Mouse (Mus musculus): ENCODE measurements around the gene Mad2l2.
A peak's percentile ranks its signal among the peaks of the same experiment; 100 is the strongest.
"Not testable (repeated sequence)": the region's sequence is repeated elsewhere in the genome, so short reads cannot be mapped to it uniquely, and the experiment has no call there.

Gene Mad2l2

GRCm38 (mm10) chr4:148169586-148169985 lies 39.4 kb downstream of the Mad2l2 start:
- ATAC-seq (ENCODE audit: low TSS enrichment) = no peak

DNA sequence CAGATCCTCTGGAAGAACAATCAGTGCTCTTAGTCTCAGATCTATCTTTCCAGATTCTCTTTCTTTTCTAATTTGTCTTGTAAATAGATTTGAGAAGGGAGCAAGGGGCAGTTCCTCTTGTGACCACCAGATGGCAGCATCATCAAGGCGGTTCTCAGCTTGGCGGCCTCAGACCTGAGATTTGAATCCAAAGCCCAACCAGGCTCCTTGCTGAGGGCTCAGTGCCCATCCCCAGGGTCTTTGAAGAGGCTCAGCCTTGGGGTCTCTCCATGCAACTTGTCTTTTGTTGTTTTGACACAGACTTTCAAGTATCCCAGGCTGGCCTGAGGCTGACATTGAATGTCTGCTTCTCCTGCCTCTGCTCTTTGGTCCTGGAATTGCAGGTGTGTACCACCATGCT lies 40.7 kb downstream of the Mad2l2 start:
- no peak for ATAC-seq (ENCODE audit: low TSS enrichment)

DNA sequence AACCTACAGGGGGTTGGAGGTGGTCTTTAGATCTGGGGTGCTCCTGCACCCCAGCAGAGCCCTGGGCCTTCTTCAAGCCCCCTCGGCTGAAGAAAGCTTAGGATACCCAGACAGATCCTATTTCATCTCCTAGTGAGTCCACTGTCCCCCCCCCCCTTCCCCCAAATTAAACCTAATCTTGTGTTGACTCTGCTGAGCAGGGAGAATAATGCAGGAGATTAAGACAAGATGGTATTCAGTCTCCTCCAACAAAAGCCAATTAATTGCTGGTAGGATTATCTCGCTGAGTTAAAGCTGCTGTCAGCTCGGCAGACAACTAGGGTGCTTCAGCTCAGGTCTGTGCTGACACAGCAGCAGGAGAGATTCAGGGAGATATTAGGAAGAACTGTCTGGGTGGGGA lies 41.1 kb downstream of the Mad2l2 start:
- ATAC-seq (ENCODE audit: low TSS enrichment) = no peak

- peak; percentile 91 for ATAC-seq (ENCODE audit: low TSS enrichment)
Observed at GRCm38 (mm10) chr4:148173811-148174494, 43.8 kb downstream of the Mad2l2 start.

DNA sequence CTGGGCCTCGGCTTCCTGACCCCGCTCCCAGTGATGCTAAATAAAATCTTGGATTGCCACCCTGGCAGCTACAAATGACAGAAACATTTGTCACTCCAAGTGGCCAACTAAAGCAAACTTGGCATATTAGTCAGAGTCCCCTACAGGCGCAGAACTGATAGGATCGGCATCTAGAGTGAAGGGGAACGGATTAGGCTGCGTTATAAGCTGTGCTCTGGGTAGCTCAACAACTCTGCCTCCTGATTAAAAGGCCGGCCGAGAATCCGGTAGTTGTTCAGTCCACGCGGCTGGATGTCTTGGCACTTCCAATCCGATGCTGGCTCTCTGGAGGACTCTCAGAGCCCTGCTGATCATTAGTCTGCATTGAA lies 44.3 kb downstream of the Mad2l2 start:
- ATAC-seq (ENCODE audit: low TSS enrichment) = peak; percentile 26; the same call in 1 of the 2 replicates

DNA sequence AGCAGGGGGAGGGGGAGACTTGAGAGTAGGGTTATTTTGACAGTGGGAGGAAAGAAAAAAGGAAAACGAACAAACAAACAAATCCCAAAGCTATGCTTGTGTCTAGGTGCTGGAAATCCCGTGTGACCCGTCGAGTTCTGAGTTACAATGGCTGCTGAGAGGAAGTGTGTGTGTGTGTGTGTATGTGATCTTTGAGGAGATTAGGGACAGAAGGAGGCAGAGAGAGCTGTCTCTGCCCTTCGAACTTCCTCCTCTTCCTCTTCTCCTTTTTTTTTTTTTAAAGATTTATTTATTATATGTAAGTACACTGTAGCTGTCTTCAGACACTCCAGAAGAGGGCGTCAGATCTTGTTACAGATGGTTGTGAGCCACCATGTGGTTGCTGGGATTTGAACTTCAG lies 46.4 kb downstream of the Mad2l2 start:
- ATAC-seq (ENCODE audit: low TSS enrichment) = not testable (repeated sequence)

DNA sequence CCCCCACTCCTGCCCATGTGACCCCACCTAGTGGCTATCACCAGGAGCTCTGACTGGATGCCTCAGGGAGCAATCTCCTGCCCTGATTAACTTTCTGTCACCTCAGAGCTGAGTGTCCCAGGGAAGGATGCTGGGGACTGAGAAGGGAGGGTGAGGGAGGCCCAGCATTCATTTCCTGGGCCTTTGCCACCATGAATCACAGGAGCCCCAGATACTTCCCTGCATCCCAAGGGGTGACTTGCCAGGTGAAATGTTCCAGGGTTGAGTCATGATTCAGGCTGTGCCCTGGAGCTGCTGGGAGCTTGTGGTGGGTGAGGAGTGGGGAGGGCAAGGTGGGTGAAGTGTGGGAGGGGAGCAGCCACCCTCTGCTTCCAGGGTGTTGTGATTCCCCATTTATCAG lies 47.5 kb downstream of the Mad2l2 start:
- ATAC-seq (ENCODE audit: low TSS enrichment) = no peak

DNA sequence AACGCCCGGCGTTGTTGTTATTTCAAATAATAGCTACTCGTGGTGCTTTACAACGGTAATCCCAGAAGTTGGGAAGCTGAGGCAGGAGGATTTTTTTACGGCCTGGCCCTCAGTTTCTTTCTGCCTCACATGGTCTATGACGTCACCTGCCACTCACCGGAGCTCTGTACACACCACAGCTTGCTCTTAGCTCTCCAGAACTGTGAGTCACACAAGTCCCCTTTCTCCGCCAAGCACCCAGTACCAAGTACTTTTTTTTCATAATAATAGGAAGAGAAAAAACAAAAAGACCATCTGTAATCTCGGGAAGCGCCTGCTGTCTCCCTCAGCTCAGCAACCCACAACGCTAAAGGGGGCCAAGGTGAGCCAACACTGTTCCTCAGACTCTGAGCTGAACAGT lies 51.3 kb downstream of the Mad2l2 start:
- ATAC-seq (ENCODE audit: low TSS enrichment) = no peak

GRCm38 (mm10) chr4:148182363-148182762 lies 52.2 kb downstream of the Mad2l2 start:
- ATAC-seq (ENCODE audit: low TSS enrichment) = no peak

DNA sequence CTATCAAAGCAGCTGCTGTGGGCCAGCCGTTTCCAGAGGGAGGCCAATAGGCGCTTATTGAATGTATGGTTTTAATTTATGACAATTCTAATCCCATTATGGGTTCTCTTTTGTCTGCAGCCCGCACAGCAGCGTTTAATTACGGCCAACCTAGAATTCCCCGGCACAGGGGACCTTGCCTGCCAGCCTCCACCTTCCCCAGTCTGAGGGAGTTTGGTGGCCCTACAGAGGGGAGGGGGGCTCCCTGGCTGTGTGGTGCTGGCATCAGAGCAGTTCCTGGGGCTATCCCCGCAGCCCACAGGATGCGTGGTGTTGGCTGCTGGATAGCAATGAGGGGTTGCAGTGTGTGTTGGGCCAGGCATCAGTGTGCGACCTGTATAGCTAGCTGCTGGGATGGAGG lies 54.4 kb downstream of the Mad2l2 start:
- ATAC-seq (ENCODE audit: low TSS enrichment) = no peak

GRCm38 (mm10) chr4:148185819-148186218 lies 55.6 kb downstream of the Mad2l2 start:
- ATAC-seq (ENCODE audit: low TSS enrichment) = no peak

DNA sequence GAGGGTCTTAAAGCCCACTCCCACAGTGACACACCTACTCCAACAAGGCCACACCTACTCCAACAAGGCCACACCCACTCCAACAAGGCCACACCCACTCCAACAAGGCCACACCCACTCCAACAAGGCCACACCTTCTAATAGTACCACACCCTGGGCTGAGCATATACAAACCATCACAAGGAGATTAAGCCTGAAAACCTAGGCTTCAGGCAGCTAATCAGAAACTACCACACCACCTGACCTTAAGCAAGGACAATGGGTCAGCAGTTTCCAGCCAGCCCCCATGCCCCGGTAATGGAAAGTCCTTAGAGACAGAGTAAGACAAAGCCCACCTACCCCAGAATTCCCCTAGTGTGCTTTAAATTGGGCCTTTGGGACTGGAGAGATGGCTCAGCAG lies 58.6 kb downstream of the Mad2l2 start:
- not testable (repeated sequence) for ATAC-seq (ENCODE audit: low TSS enrichment)

DNA sequence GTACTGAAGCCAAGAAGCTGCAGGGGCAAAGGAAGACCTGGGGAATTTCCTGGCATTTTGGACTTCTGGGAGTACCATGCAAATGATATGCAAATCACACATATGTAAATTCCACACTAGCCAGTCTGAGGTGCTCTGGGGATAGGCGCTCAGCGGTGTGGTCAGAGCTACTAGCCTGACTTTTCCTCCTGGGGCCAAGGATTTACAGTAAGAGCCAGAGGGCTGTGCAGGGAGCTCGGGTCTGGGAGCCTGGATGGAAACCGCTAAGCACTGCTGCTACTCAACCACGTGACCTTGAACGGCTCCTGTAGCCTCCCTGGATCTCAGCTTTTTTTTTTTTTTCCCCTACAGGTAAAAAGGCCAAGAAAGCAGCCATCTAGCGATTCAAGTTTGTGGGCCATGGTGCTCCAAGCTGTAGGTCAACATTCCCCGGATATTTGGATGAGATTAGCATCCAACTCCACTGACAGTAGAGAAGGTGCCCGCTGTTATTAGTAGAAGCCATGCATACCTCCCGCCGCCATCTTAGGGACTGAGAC lies 62.6 kb downstream of the Mad2l2 start:
- ATAC-seq (ENCODE audit: low TSS enrichment) = no peak

DNA sequence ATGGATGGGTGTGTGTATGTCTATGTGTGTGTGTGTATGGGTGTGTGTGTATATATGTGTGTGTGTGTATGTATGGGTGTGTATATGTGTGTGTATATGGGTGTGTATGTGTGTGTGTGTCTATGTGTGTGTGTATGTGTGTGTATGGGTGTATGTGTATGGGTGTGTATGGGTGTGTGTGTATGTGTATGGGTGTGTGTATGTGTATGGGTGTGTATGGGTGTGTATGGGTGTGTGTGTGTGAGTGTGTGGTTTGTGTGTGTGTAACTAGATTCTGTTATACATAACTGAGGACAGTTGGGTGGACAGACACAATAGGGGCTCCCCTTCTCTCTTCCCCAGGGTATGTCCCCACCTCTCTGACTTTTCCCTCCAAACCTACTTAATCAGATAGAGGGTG lies 64.2 kb downstream of the Mad2l2 start:
- no peak for ATAC-seq (ENCODE audit: low TSS enrichment)

Measured in frontal cortex, adult (tissue).